Mouse (Mus musculus) heart, embryonic 12.5 days (tissue): ENCODE measurements around the gene Ctdspl. TPM values are rescaled to one million over a fixed set of nuclear protein-coding genes. Genes with fewer than 3 reads are reported as not detected.

Source experiments
- ATAC-seq: fragments of 200-750 bp; cut with Nextera tagmentation; 2 replicates; pipeline ENCODE4 v1.8.0; 2017; ENCODE audit warnings: moderate TSS enrichment, moderate library complexity; ENCODE audit not compliant: insufficient number of reproducible peaks, low FRiP score
- H3K27ac ChIP-seq: fragments of 300-500 bp; sonication (generic); 2 replicates; pipeline ENCODE4 v1.5.1; 2016; ENCODE audit warnings: mild to moderate bottlenecking, moderate library complexity; ENCODE audit not compliant: poor library complexity, severe bottlenecking
- H3K27me3 ChIP-seq: fragments of 300-500 bp; sonication (generic); replicated peaks from 2 replicates; pipeline ENCODE4 v1.6.1; 2016; ENCODE audit warnings: mild to moderate bottlenecking, moderate library complexity
- H3K36me3 ChIP-seq: fragments of 300-500 bp; sonication (generic); 2 replicates; pipeline ENCODE4 v1.6.1; 2016; ENCODE audit warnings: mild to moderate bottlenecking, moderate library complexity
- H3K4me1 ChIP-seq: fragments of 300-500 bp; sonication (generic); replicated peaks from 2 replicates; pipeline ENCODE4 v1.6.1; 2016; ENCODE audit warnings: mild to moderate bottlenecking
- H3K4me2 ChIP-seq: fragments of 300-500 bp; sonication (generic); 2 replicates; pipeline ENCODE4 v1.6.1; 2016; ENCODE audit warnings: mild to moderate bottlenecking, moderate library complexity
- H3K4me3 ChIP-seq: fragments of 300-500 bp; sonication (generic); 2 replicates; pipeline ENCODE4 v1.5.1; 2016; ENCODE audit warnings: mild to moderate bottlenecking
- H3K9ac ChIP-seq: fragments of 300-500 bp; sonication (generic); 2 replicates; pipeline ENCODE4 v1.6.1; 2016; ENCODE audit warnings: mild to moderate bottlenecking, moderate library complexity
- H3K9me3 ChIP-seq: fragments of 300-500 bp; sonication (generic); replicated peaks from 2 replicates; pipeline ENCODE4 v1.6.1; 2016; ENCODE audit warnings: mild to moderate bottlenecking, moderate library complexity
- WGBS: fragments of 180-500 bp; shearing (Covaris S2); methylation state at CpG from one replicate; pipeline ENCODE4 v1.1.7; 2016; 5-methylcytosine and 5-hydroxymethylcytosine counted together
- polyA plus RNA-seq: library from polyadenylated mRNA; unstranded; fragments of >200 nt; fragmentation: Nextera tagmentation; extraction: Ambion mirVana; gene quantifications from 2 replicates; pipeline ENCODE4 v1.2.1, GENCODE M21; 2016

The Ctdspl gene
- polyA plus RNA-seq, 1 experiment from 2014 or later, result 7.8 TPM

GRCm38 (mm10) chr9:118969810-118970209 is 43.6 kb downstream of the Ctdspl start:
- 94% methylated on average over 4 of the region's 4 CpGs for WGBS
- 0 out of 2 replicates have a peak, but pooled peaks cover 7% of the 10 kb centered on the region for H3K9me3 ChIP-seq
- peaks cover 21% of the 10 kb centered on the region for H3K36me3 ChIP-seq
- no peak for ATAC-seq
- no peak overlapping the region for H3K9ac ChIP-seq
- no peak overlapping the region for H3K4me2 ChIP-seq
- H3K27me3 ChIP-seq, result no peaks in the 10 kb centered on the region
- H3K4me3 ChIP-seq, result no peak overlapping the region
- H3K27ac ChIP-seq, result no peak overlapping the region
- peaks cover 27% of the 10 kb centered on the region for H3K4me1 ChIP-seq

DNA sequence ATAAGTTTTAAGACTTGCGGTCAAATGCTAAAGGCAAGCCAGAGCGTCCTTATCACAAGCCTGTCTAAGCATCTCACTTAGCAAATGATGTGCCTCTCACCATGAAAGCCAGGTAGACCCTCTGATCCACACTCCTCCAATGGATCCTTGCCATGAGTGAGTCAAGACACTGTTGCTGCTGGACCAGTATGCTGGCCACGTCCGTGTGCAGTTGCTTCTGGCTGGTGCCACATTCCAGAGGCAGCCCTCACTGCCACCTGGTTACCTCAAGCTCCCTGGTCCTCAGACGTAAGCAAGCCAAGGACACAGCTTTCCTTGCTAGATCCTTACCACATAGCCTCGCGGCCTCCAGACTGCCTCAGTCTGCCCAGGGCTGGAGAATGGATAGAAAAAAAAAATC is 46.8 kb downstream of the Ctdspl start:
- H3K36me3 ChIP-seq, result peaks cover 3% of the 10 kb centered on the region; the same call in 1 of the 2 replicates
- no peak overlapping the region for H3K9ac ChIP-seq

GRCm38 (mm10) chr9:118973566-118973965 is 47.3 kb downstream of the Ctdspl start:
- Histone ChIP-seq H3K36me3 (peaks cover 3% of the 10 kb centered on the region; the same call in 1 of the 2 replicates), H3K4me1 (peaks cover 54% of the 10 kb centered on the region), H3K9me3 (0 out of 2 replicates have a peak, but pooled peaks cover 2% of the 10 kb centered on the region), H3K4me2 (no peak overlapping the region), H3K27me3 (no peaks in the 10 kb centered on the region), H3K4me3 (no peak overlapping the region), H3K27ac (peak overlapping the region; percentile 78), H3K9ac (no peak overlapping the region)
- no peak for ATAC-seq
- 68% methylated on average over 5 of the region's 5 CpGs for WGBS

More for the DNA sequence above, 46.8 kb downstream of the Ctdspl start:
- peak overlapping the region; percentile 78; the same call in 1 of the 2 replicates for H3K27ac ChIP-seq
- H3K9me3 ChIP-seq, result 0 out of 2 replicates have a peak, but pooled peaks cover 2% of the 10 kb centered on the region
- H3K4me2 ChIP-seq, result no peak overlapping the region
- H3K27me3 ChIP-seq, result no peaks in the 10 kb centered on the region
- no peak overlapping the region for H3K4me3 ChIP-seq
- 81% methylated on average over 7 of the region's 7 CpGs for WGBS
- no peak for ATAC-seq
- H3K4me1 ChIP-seq, result peaks cover 49% of the 10 kb centered on the region

GRCm38 (mm10) chr9:118974148-118974547 is 47.9 kb downstream of the Ctdspl start:
- WGBS, result 26% methylated on average over 5 of the region's 5 CpGs
- no peak for ATAC-seq
- Histone ChIP-seq H3K4me1 (peaks cover 57% of the 10 kb centered on the region), H3K27me3 (no peaks in the 10 kb centered on the region), H3K4me3 (no peak overlapping the region), H3K9me3 (0 out of 2 replicates have a peak, but pooled peaks cover 2% of the 10 kb centered on the region), H3K9ac (0 out of 2 replicates have a peak overlapping the region, but pooled peaks have one; percentile 23), H3K4me2 (peak overlapping the region; percentile 9; the same call in 1 of the 2 replicates), H3K27ac (peak overlapping the region; percentile 78), H3K36me3 (peaks cover 3% of the 10 kb centered on the region; the same call in 1 of the 2 replicates)

GRCm38 (mm10) chr9:118975211-118975671 is 49.0 kb downstream of the Ctdspl start:
- Histone ChIP-seq H3K27me3 (no peaks in the 10 kb centered on the region), H3K9ac (0 out of 2 replicates have a peak overlapping the region, but pooled peaks have one; percentile 29), H3K27ac (peak overlapping the region; percentile 78), H3K4me3 (no peak overlapping the region), H3K9me3 (0 out of 2 replicates have a peak, but pooled peaks cover 2% of the 10 kb centered on the region), H3K4me2 (peak overlapping the region; percentile 27), H3K4me1 (peaks cover 63% of the 10 kb centered on the region), H3K36me3 (peaks cover 3% of the 10 kb centered on the region; the same call in 1 of the 2 replicates)
- ATAC-seq, result peak; percentile 43; the same call in 1 of the 2 replicates
- 26% methylated on average over 11 of the region's 11 CpGs for WGBS

- no peak for ATAC-seq
- H3K9me3 ChIP-seq, result 0 out of 2 replicates have a peak, but pooled peaks cover 2% of the 10 kb centered on the region
- H3K4me2 ChIP-seq, result peak overlapping the region; percentile 27; the same call in 1 of the 2 replicates
- peaks cover 3% of the 10 kb centered on the region; the same call in 1 of the 2 replicates for H3K36me3 ChIP-seq
- H3K27me3 ChIP-seq, result no peaks in the 10 kb centered on the region
- H3K4me3 ChIP-seq, result no peak overlapping the region
- 0 out of 2 replicates have a peak overlapping the region, but pooled peaks have one; percentile 29 for H3K9ac ChIP-seq
- H3K27ac ChIP-seq, result peak overlapping the region; percentile 78
- H3K4me1 ChIP-seq, result peaks cover 68% of the 10 kb centered on the region
- 56% methylated on average over 9 of the region's 9 CpGs for WGBS
Measured at GRCm38 (mm10) chr9:118975758-118976157, 49.5 kb downstream of the Ctdspl start.

DNA sequence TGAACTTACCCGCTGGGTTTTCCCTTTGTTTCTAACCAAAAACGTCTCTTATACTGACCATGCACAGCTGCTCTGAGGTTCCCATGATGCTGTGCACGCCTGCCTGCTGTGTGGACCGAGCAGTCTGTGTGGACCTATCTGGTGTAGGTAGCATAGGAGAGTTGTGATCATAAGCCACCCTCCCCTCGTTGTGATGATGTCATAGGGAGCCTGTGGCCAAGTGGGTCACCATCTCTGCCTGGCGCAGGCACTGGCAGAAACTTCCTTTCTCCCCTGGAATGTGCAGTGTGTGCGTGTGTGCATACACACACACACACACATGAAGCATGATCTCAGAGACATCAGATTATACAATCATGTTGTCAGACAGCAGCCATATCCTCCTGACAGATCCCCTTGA is 50.3 kb downstream of the Ctdspl start:
- no peak for ATAC-seq
- Histone ChIP-seq H3K9ac (no peak overlapping the region), H3K27me3 (no peaks in the 10 kb centered on the region), H3K27ac (peak overlapping the region; percentile 78; the same call in 1 of the 2 replicates), H3K4me2 (no peak overlapping the region), H3K4me1 (peaks cover 76% of the 10 kb centered on the region), H3K36me3 (peaks cover 3% of the 10 kb centered on the region; the same call in 1 of the 2 replicates), H3K4me3 (no peak overlapping the region), H3K9me3 (0 out of 2 replicates have a peak, but pooled peaks cover 2% of the 10 kb centered on the region)
- 73% methylated on average over 7 of the region's 7 CpGs for WGBS

- Histone ChIP-seq H3K27ac (no peak overlapping the region), H3K9ac (no peak overlapping the region), H3K9me3 (0 out of 2 replicates have a peak, but pooled peaks cover 2% of the 10 kb centered on the region), H3K4me2 (no peak overlapping the region), H3K27me3 (no peaks in the 10 kb centered on the region), H3K4me1 (peaks cover 85% of the 10 kb centered on the region), H3K4me3 (no peak overlapping the region), H3K36me3 (peaks cover 3% of the 10 kb centered on the region; the same call in 1 of the 2 replicates)
- no peak for ATAC-seq
- 91% methylated on average over 7 of the region's 7 CpGs for WGBS
Measured at GRCm38 (mm10) chr9:118977425-118977824, 51.2 kb downstream of the Ctdspl start.

DNA sequence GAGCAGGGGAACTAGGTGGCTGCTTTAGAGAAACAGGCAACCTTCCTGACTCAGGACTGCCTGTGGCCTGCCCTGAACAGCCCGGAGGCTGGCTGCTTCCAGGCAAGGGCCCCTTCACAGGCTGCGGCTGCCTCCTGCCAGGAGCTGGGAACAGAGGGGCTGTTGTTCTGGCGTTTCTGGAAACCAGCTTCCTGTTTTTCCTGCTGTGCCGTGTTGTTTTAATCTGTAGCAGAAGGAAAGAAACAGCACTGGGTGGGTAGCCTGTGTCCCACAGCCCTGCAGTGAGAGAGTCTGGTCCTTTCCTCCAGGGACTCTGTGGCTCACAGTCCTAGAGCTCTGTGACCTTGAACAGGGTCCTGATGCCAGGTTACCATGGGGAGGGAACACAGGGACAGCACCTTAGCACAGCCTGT is 54.2 kb downstream of the Ctdspl start:
- Histone ChIP-seq H3K27ac (peak overlapping the region; percentile 92), H3K9ac (peak overlapping the region; percentile 31), H3K9me3 (0 out of 2 replicates have a peak, but pooled peaks cover 2% of the 10 kb centered on the region), H3K4me2 (peak overlapping the region; percentile 1; the same call in 1 of the 2 replicates), H3K36me3 (peaks cover 3% of the 10 kb centered on the region; the same call in 1 of the 2 replicates), H3K4me3 (no peak overlapping the region), H3K4me1 (peaks cover 78% of the 10 kb centered on the region), H3K27me3 (no peaks in the 10 kb centered on the region)
- ATAC-seq, result peak; percentile 74
- WGBS, result 2% methylated on average over 4 of the region's 4 CpGs

GRCm38 (mm10) chr9:118984650-118985432 is 58.6 kb downstream of the Ctdspl start:
- ATAC-seq, result no peak
- 67% methylated on average over 15 of the region's 15 CpGs for WGBS
- H3K4me2 ChIP-seq, result no peak overlapping the region
- no peak overlapping the region for H3K27ac ChIP-seq
- no peak overlapping the region for H3K9ac ChIP-seq
- no peak overlapping the region for H3K4me3 ChIP-seq
- no peaks in the 10 kb centered on the region for H3K27me3 ChIP-seq
- H3K36me3 ChIP-seq, result no peaks in the 10 kb centered on the region
- H3K9me3 ChIP-seq, result no peaks in the 10 kb centered on the region
- peaks cover 75% of the 10 kb centered on the region for H3K4me1 ChIP-seq

GRCm38 (mm10) chr9:118986286-118986685 is 60.0 kb downstream of the Ctdspl start:
- ATAC-seq, result no peak
- peaks cover 75% of the 10 kb centered on the region for H3K4me1 ChIP-seq
- H3K27ac ChIP-seq, result no peak overlapping the region

More at GRCm38 (mm10) chr9:118986286-118986685, 60.0 kb downstream of the Ctdspl start:
- Histone ChIP-seq H3K4me2 (no peak overlapping the region), H3K27me3 (no peaks in the 10 kb centered on the region), H3K4me3 (no peak overlapping the region), H3K9me3 (no peaks in the 10 kb centered on the region), H3K36me3 (no peaks in the 10 kb centered on the region), H3K9ac (peak overlapping the region; percentile 8; the same call in 1 of the 2 replicates)
- 55% methylated on average over 11 of the region's 11 CpGs for WGBS
